Mouse (Mus musculus): ENCODE measurements around the gene Prg4. TPM values are rescaled to one million over a fixed set of nuclear protein-coding genes. Genes with fewer than 3 reads are reported as not detected.

Gene Prg4
- total RNA-seq, 2 experiments from 2014 or later: 0.16 to 0.74 TPM

- DNase-seq (ENCODE audit: low spot score in 2 of 2): no peak
Measured at GRCm38 (mm10) chr1:150409996-150410395, 56.0 kb downstream of the Prg4 start.

- no peak for DNase-seq (ENCODE audit: low spot score in 2 of 2)
Measured at GRCm38 (mm10) chr1:150407285-150407684, 58.7 kb downstream of the Prg4 start.

GRCm38 (mm10) chr1:150404555-150404954 is 61.4 kb downstream of the Prg4 start:
- no peak for DNase-seq (ENCODE audit: low spot score in 2 of 2)

- no peak for DNase-seq (ENCODE audit: low spot score in 2 of 2)
Measured at GRCm38 (mm10) chr1:150403914-150404313, 62.1 kb downstream of the Prg4 start.

Other genes with a start within 250 kb of the Prg4 start
- gene Pdc, start 146.7 kb downstream of the Prg4 start, total RNA-seq (2021): not detected
- 100 to 1,000 TPM; 105 to 115 TPM for gene Tpr, start 73.3 kb downstream of the Prg4 start, total RNA-seq (2021)
- gene Odr4, start 73.1 kb downstream of the Prg4 start, total RNA-seq (2021): 10 to 100 TPM; 46.1 to 52.4 TPM

Measured in layer of hippocampus, postnatal 14 days (tissue).